Mouse (Mus musculus) embryonic facial prominence, embryonic 14.5 days (tissue): ENCODE data around the gene Vmn1r169. TPM values are rescaled to one million over a fixed set of nuclear protein-coding genes. Genes with fewer than 3 reads are reported as not detected.
"Not testable (repeated sequence)": the region's sequence is repeated elsewhere in the genome, so short reads cannot be mapped to it uniquely, and the experiment has no call there.

Source experiments
- ATAC-seq: fragments of 200-750 bp; cut with Nextera tagmentation; 2 replicates; pipeline ENCODE4 v1.8.0; 2017; ENCODE audit warnings: low read depth, moderate number of reproducible peaks, moderate TSS enrichment
- DNase-seq: peaks from one replicate; pipeline ENCODE4 v3.0.0-alpha.2; 2015; ENCODE audit warnings: low spot score
- H3K27ac ChIP-seq: fragments of 300-500 bp; sonication (generic); replicated peaks from 2 replicates; pipeline ENCODE4 v1.5.1; 2014; ENCODE audit warnings: low read depth, mild to moderate bottlenecking, low read length, moderate library complexity
- H3K27me3 ChIP-seq: fragments of 300-500 bp; sonication (generic); replicated peaks from 2 replicates; pipeline ENCODE4 v1.6.1; 2014; ENCODE audit warnings: low read length; ENCODE audit not compliant: control insufficient read depth, insufficient read depth
- H3K36me3 ChIP-seq: fragments of 300-500 bp; sonication (generic); 2 replicates; pipeline ENCODE4 v1.6.1; 2014; ENCODE audit warnings: low read length, mixed read lengths; ENCODE audit not compliant: control insufficient read depth, insufficient read depth
- H3K4me1 ChIP-seq: fragments of 300-500 bp; sonication (generic); 2 replicates; pipeline ENCODE4 v1.6.1; 2014; ENCODE audit warnings: antibody characterized with exemption, low read length; ENCODE audit not compliant: control insufficient read depth, insufficient read depth
- H3K4me2 ChIP-seq: fragments of 300-500 bp; sonication (generic); 2 replicates; pipeline ENCODE4 v1.6.1; 2014; ENCODE audit warnings: low read depth, mild to moderate bottlenecking, low read length, moderate library complexity, mixed read lengths
- H3K4me3 ChIP-seq: fragments of 300-500 bp; sonication (generic); 2 replicates; pipeline ENCODE4 v1.5.1; 2014; ENCODE audit warnings: low read depth, mild to moderate bottlenecking, low read length
- H3K9ac ChIP-seq: fragments of 300-500 bp; sonication (generic); 2 replicates; pipeline ENCODE4 v1.6.1; 2014; ENCODE audit warnings: low read depth, mild to moderate bottlenecking, low read length, moderate library complexity, mixed read lengths
- H3K9me3 ChIP-seq: fragments of 300-500 bp; sonication (generic); 2 replicates; pipeline ENCODE4 v1.6.1; 2016; ENCODE audit warnings: low read length; ENCODE audit not compliant: control insufficient read depth
- WGBS: fragments of 180-500 bp; shearing (Covaris S2); extraction: QIAGEN DNeasy Blood & Tissue Kit; methylation state at CpG from one replicate; pipeline ENCODE4 v1.1.7; 2014; 5-methylcytosine and 5-hydroxymethylcytosine counted together
- polyA plus RNA-seq: library from polyadenylated mRNA; unstranded; fragments of >200 nt; fragmentation: Nextera tagmentation; extraction: Ambion mirVana; gene quantifications from 2 replicates; pipeline ENCODE4 v1.2.1, GENCODE M21; 2014

Gene Vmn1r169
- not detected in 2 replicates for polyA plus RNA-seq

DNA sequence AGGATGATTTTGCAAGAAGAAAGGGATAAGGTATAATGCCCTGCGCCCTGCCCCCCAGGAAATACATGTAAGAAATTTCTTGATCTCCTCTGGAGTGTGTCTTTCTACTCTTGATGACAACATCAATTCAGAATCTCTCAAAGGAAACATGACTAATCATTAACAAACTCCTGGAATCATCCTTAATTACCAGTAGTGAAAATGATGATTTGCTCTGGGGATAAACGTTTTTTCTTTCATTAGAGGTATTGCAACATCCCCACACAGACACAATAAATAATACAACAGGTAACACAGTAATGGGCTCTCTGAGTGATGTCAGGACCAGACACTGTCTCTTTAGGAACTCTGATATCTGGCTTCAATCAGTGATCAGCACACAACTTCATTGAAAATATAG is at the start of gene Vmn1r169:
Gene Vmn1r169 (plus strand): TSS at position 301 of the 400 bp plus-strand sequence.
- DNase-seq, H3K4me3 ChIP-seq, H3K4me2 ChIP-seq, H3K9me3 ChIP-seq, ATAC-seq, H3K9ac ChIP-seq, H3K27me3 ChIP-seq, H3K36me3 ChIP-seq, H3K4me1 ChIP-seq, H3K27ac ChIP-seq: not testable (repeated sequence)
- 74% methylated on average over 1 of the region's 2 CpGs for WGBS

DNA sequence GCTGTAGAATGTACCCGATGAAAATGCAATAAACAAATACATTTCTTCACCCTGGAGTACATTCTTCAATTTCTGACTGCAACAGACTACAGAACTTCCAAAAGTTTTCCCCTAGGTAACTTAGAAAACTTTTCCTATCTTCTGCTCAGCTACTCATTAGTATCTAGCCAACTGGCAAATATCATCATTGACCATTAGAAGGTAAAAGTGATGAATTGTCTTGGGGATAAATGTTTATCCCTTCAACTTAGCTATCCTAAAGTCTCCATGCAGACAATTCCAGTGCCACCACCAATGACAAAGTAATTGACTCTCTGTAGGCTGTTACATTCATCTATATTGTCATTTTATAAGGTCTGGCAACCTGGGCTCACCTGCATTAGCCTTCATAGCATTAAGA is 35.9 kb upstream of the Vmn1r169 start, which contains the start of gene Vmn1r168:
Gene Vmn1r168 (plus strand): TSS at position 301 of the 400 bp plus-strand sequence.
- not testable (repeated sequence) for H3K9ac ChIP-seq, H3K4me2 ChIP-seq, DNase-seq, H3K27me3 ChIP-seq, H3K9me3 ChIP-seq, H3K4me1 ChIP-seq, H3K4me3 ChIP-seq, H3K27ac ChIP-seq, ATAC-seq, H3K36me3 ChIP-seq
- no CpG with 5 or more reads among the region's 1 CpGs for WGBS

DNA sequence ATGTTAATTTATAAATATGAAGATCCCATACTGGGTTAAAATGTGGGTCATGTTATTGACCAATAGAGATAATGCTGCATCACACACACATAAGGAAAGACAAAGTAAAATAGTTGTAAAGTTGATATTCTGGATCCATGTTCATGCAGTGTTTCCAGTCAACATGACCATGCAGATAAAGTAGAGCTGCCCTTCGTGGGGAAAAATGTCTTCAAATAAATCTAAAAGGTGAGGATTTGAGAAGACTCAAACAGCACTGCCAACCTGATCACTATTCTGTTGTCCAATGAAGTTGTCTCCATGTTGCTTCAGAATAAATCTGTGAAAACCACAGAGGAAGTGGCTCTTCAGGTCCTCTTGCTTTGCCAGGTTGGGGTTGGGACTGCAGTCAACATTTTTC is 30.5 kb downstream of the Vmn1r169 start, which contains the start of gene Vmn1r170:
Gene Vmn1r170 (plus strand): TSS at position 301 of the 400 bp plus-strand sequence.
- not testable (repeated sequence) for H3K4me2 ChIP-seq, H3K4me1 ChIP-seq, ATAC-seq, H3K36me3 ChIP-seq, H3K9ac ChIP-seq, H3K4me3 ChIP-seq, H3K27ac ChIP-seq, DNase-seq, H3K9me3 ChIP-seq, H3K27me3 ChIP-seq
- WGBS, result 27% methylated on average over 1 of the region's 1 CpGs

Other genes starting within 250 kb of the Vmn1r169 start
- gene Nlrp5, start 189.6 kb upstream of the Vmn1r169 start, polyA plus RNA-seq, result 0.10 and 0.16 TPM in 2 replicates
- gene Vmn1r167, start 68.3 kb upstream of the Vmn1r169 start, polyA plus RNA-seq, result not detected in 2 replicates
- gene Vmn1r168, start 35.8 kb upstream of the Vmn1r169 start, polyA plus RNA-seq, result not detected in 2 replicates
- not detected in 2 replicates for gene Vmn1r170, start 30.6 kb downstream of the Vmn1r169 start, polyA plus RNA-seq
- gene Vmn1r171, start 55.2 kb downstream of the Vmn1r169 start, polyA plus RNA-seq, result not detected in 2 replicates
- gene Vmn1r172, start 82.8 kb downstream of the Vmn1r169 start, polyA plus RNA-seq, result not detected in 2 replicates
- gene Vmn1r173, start 125.2 kb downstream of the Vmn1r169 start, polyA plus RNA-seq, result not detected in 2 replicates
- gene Vmn1r174, start 176.7 kb downstream of the Vmn1r169 start, polyA plus RNA-seq, result not detected in 2 replicates
- not detected in 2 replicates for gene Vmn1r175, start 235.1 kb downstream of the Vmn1r169 start, polyA plus RNA-seq